Mouse (Mus musculus): ENCODE results near the gene Tcf7l1.

Gene Tcf7l1

GRCm38 (mm10) chr6:72590111-72590510 lies 198.9 kb downstream of the Tcf7l1 start:
- DNase-seq (ENCODE audit: low spot score) = no peak

GRCm38 (mm10) chr6:72588307-72588706 lies 200.7 kb downstream of the Tcf7l1 start:
- DNase-seq (ENCODE audit: low spot score) = no peak

GRCm38 (mm10) chr6:72586701-72587100 lies 202.4 kb downstream of the Tcf7l1 start:
- DNase-seq (ENCODE audit: low spot score) = no peak

- DNase-seq (ENCODE audit: low spot score) = no peak
Observed at GRCm38 (mm10) chr6:72584154-72584553, 204.9 kb downstream of the Tcf7l1 start.

GRCm38 (mm10) chr6:72583211-72583839 lies 205.7 kb downstream of the Tcf7l1 start:
- no peak for DNase-seq (ENCODE audit: low spot score)

- no peak for DNase-seq (ENCODE audit: low spot score)
Observed at GRCm38 (mm10) chr6:72581625-72582382, 207.2 kb downstream of the Tcf7l1 start.
